Mouse (Mus musculus): ENCODE results near the gene Adra2c.

DNA sequence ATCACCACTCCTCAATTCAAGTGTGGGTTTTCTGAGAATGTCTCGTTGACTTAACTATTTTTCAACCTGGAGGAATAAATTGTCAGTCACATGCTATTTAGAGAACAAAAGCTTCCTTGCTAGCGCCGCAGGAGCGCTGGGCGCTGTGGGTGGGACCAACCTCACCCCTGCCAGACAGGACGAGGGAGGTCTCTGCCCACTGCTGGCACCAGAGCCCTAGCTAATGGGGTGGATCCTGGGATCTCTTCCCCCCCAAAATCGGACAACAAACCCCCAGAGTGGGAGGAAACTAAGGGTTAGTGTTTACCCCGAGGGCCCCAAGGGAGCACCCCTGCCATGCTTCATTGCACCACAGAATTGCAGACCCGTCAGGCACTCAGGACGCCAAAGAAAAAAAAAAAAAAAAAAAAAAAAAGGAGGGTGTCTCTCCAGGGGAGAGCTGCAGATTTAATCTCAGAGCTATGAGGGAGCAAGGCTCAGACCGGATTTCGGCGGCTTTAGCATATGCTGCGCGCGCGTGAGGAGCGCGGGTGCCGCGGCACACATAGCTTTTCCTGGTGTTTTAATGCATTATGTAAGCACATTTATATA lies 35.2 kb downstream of the Adra2c start:
- TF ChIP-seq CTCF (IDR thresholded peaks at IDR 0.05; ENCODE audit: control insufficient read depth, insufficient read depth, insufficient replicate concordance, low read depth, low read length) (no peak), POLR2A (IDR thresholded peaks at IDR 0.05; ENCODE audit: control insufficient read depth, low read depth, low read length) (no peak)

All from testis, adult 2 months (tissue).